Comparison of ENCODE assay signal across 28 mouse cellular contexts in the genomic region with DNA sequence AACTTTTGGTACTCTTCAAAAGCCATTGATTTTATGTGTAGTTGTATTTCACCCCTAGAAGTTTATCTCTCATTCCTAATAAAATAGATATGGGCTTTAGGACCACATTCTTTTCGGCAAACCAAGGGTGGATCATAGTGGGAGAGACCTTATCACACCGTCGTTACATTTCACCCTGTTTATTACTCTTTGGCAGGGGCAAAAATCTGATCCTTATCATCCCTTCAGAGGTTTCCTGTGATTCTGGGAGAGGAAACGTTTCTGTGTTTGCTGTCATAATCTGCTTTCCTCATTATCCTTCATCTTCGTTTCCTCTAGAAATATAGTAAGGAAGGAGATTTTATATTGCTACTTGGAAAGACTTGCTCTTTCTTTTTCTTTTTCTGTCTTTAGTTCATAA.
DNase-seq lines count a peak whose midpoint lies in the region; ATAC-seq and TF ChIP-seq lines count a peak whose summit lies in the region.
"Had no signal": no experiment of that assay in that cellular context is flagged by ENCODE, and none has a peak within 500 bp of the region (broad histone marks: within the 10 kb centered on the region; RNA-seq: fewer than 3 reads in every experiment).

No protein-coding gene starts in this region.

- no peak overlapping the region for H3K4me3 ChIP-seq in lung, embryonic 14.5 days (ENCODE audit: low read depth, low read length)
- no peak overlapping the region for H3K4me3 ChIP-seq in liver, embryonic 11.5 days (ENCODE audit: low read depth, low read length)
- H3K4me3 ChIP-seq in gastrocnemius, adult 2 months: no peak overlapping the region
- H3K4me3 ChIP-seq: embryonic facial prominence, embryonic 13.5 days; embryonic facial prominence, embryonic 15.5 days; erythroblast, embryonic 14.5 days; forebrain, embryonic 10.5 days; forebrain, embryonic 12.5 days had no signal

- H3K27me3 ChIP-seq in lung, embryonic 14.5 days (ENCODE audit: insufficient read depth, low read length): no peaks in the 10 kb centered on the region
- no peaks in the 10 kb centered on the region for H3K27me3 ChIP-seq in liver, embryonic 11.5 days (replicated peaks; ENCODE audit: control insufficient read depth, insufficient read depth, low read length)
- H3K27me3 ChIP-seq: CH12.LX; embryonic facial prominence, embryonic 13.5 days; embryonic facial prominence, embryonic 15.5 days; forebrain, embryonic 12.5 days; Patski had no signal

- peak; percentile 48 for DNase-seq in heart, adult 11 months
- no peak for DNase-seq in heart, postnatal 4 days
- peak; percentile 26 for DNase-seq in lung, embryonic 14.5 days
- no peak for DNase-seq in lung, postnatal 4 days
- DNase-seq in lung, postnatal 10 days: peak; percentile 25
- DNase-seq in lung, postnatal 25 days (ENCODE audit: low spot score): peak; percentile 47
- DNase-seq in liver, embryonic 11.5 days (ENCODE audit: low spot score): no peak
- no peak for DNase-seq in gastrocnemius, adult 2 months
- DNase-seq: adrenal gland, adult 8-10 months; adrenal gland, postnatal 14 days; adrenal gland, postnatal 36 days; B cell, adult 2 months; cerebellum, adult 11-12 months; cerebellum, adult 2 months; cerebellum, adult 9-10 months; cerebellum, postnatal 10 days; cerebellum, postnatal 25 days had no signal

- H3K9me3 ChIP-seq in lung, embryonic 14.5 days (ENCODE audit: low read depth, low read length): no peaks in the 10 kb centered on the region
- H3K9me3 ChIP-seq in liver, embryonic 11.5 days (ENCODE audit: control insufficient read depth, low read length): no peaks in the 10 kb centered on the region
- H3K9me3 ChIP-seq: embryonic facial prominence, embryonic 13.5 days; embryonic facial prominence, embryonic 15.5 days; forebrain, embryonic 10.5 days; forebrain, embryonic 12.5 days; G1E had no signal

- ATAC-seq in lung, embryonic 14.5 days (ENCODE audit: insufficient read depth): no peak
- ATAC-seq in liver, embryonic 11.5 days (replicated peaks; ENCODE audit: low FRiP score): no peak
- ATAC-seq: activated CD4-positive, CD25-positive, alpha-beta regulatory T cell, adult 4 months; CD4-positive, CD25-positive, alpha-beta regulatory T cell, adult 4 months; forebrain, embryonic 14.5 days; Patski had no signal

- no peaks in the 10 kb centered on the region for H3K4me1 ChIP-seq in lung, embryonic 14.5 days (ENCODE audit: insufficient read depth)
- H3K4me1 ChIP-seq in liver, embryonic 11.5 days (replicated peaks; ENCODE audit: control insufficient read depth, insufficient read depth, low read length): no peaks in the 10 kb centered on the region
- H3K4me1 ChIP-seq: embryonic facial prominence, embryonic 13.5 days; embryonic facial prominence, embryonic 15.5 days; forebrain, embryonic 10.5 days; forebrain, embryonic 12.5 days had no signal

- TF ChIP-seq CTCF in lung, embryonic 14.5 days (IDR thresholded peaks at IDR 0.05; ENCODE audit: low read depth): no peak
- TF ChIP-seq CTCF in gastrocnemius, adult 2 months (IDR thresholded peaks at IDR 0.05): no peak

- H3K4me2 ChIP-seq in lung, embryonic 14.5 days: no peak overlapping the region
- H3K4me2 ChIP-seq in liver, embryonic 11.5 days: no peak overlapping the region
- H3K4me2 ChIP-seq: embryonic facial prominence, embryonic 13.5 days; embryonic facial prominence, embryonic 15.5 days; forebrain, embryonic 12.5 days had no signal

- no peaks in the 10 kb centered on the region for H3K36me3 ChIP-seq in lung, embryonic 14.5 days (ENCODE audit: insufficient read depth)
- H3K36me3 ChIP-seq in liver, embryonic 11.5 days (ENCODE audit: control insufficient read depth, insufficient read depth, low read length): no peaks in the 10 kb centered on the region
- H3K36me3 ChIP-seq: embryonic facial prominence, embryonic 13.5 days; embryonic facial prominence, embryonic 15.5 days; forebrain, embryonic 10.5 days; forebrain, embryonic 12.5 days; G1E had no signal

- no peak overlapping the region for H3K27ac ChIP-seq in lung, embryonic 14.5 days (ENCODE audit: low read depth)
- no peak overlapping the region for H3K27ac ChIP-seq in liver, embryonic 11.5 days (ENCODE audit: low read depth, low read length)
- no peak overlapping the region for H3K27ac ChIP-seq in gastrocnemius, adult 2 months
- H3K27ac ChIP-seq: embryonic facial prominence, embryonic 13.5 days; embryonic facial prominence, embryonic 15.5 days; forebrain, embryonic 10.5 days; forebrain, embryonic 12.5 days had no signal

- intact Hi-C loops in gastrocnemius, adult 2 months (cut with DNase I): no loop called here

- WGBS in lung, embryonic 14.5 days: 47% methylated on average over 5 of the region's 5 CpGs
- WGBS in liver, embryonic 11.5 days: 52% methylated on average over 5 of the region's 5 CpGs

- no peak overlapping the region for H3K9ac ChIP-seq in lung, embryonic 14.5 days
- H3K9ac ChIP-seq in liver, embryonic 11.5 days (ENCODE audit: low read depth, low read length): no peak overlapping the region
- H3K9ac ChIP-seq: embryonic facial prominence, embryonic 13.5 days; embryonic facial prominence, embryonic 15.5 days; forebrain, embryonic 12.5 days had no signal

Comparison
In these comparisons a context has a peak if more than half of its experiments do, and no peak if none do; other contexts are left out.
1. DNase-seq: peak in heart, adult 11 months (single experiment), lung, embryonic 14.5 days (single experiment), lung, postnatal 10 days (single experiment) and lung, postnatal 25 days (single experiment); none in heart, postnatal 4 days (single experiment), lung, postnatal 4 days (0 of 2), liver, embryonic 11.5 days (single experiment) and gastrocnemius, adult 2 months (single experiment).